Mouse (Mus musculus) effector memory CD4-positive, alpha-beta T cell, adult 7 months (primary cell): ENCODE data around the gene Gsta4. TPM values are rescaled to one million over a fixed set of nuclear protein-coding genes. Genes with fewer than 3 reads are reported as not detected.

Experiments
- polyA plus RNA-seq: library from polyadenylated mRNA; unstranded; fragments of 100-300 nt; shearing (Covaris generic); gene quantifications from one replicate; pipeline ENCODE4 v1.2.1, GENCODE M21; 2017

Gene Gsta4
- polyA plus RNA-seq: 2.4 TPM

DNA sequence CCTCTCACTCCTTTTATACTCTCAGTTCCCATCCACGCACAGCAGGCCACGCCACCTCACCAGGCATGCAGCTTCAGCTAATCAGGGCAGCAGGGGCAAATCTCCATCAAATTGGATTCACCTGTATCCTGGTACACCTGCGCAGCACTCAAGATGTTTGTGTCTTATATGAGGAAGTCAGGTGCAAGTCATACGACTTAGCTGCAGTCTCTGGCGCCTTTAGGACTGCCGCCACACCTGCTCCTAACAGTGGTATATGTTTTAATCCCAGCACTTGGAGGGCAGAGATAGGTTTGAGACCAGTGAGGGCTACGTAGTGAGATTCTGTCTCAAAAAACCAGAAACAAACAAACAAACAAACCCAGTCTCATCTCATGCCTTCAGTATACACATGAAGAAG lies at the start of gene Gsta4:
TSS of gene Gsta4 (plus strand) at position 301 of the 400 bp plus-strand sequence.

DNA sequence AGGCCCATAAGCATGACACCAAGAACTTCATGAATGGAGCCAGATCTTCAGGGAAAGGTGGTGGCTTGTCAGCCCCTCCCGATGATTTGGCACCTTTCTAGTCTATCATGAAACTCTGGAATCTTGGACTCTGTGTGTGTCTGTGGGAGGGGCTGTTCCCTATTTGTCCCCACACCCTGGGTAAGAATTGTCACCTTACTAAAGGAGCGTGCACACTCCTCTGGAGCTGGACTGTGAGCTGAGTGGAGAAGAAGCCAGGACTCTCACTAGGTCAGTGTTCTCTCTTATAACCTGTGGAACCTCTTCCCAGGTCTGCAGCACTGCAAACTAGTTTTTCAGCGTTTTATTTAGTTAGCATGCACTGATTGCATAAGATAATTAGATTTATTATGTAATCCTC lies 47.9 kb downstream of the Gsta4 start, which contains the start of gene Gsta1:
TSS of gene Gsta1 (plus strand) at position 196 of the 400 bp plus-strand sequence.

DNA sequence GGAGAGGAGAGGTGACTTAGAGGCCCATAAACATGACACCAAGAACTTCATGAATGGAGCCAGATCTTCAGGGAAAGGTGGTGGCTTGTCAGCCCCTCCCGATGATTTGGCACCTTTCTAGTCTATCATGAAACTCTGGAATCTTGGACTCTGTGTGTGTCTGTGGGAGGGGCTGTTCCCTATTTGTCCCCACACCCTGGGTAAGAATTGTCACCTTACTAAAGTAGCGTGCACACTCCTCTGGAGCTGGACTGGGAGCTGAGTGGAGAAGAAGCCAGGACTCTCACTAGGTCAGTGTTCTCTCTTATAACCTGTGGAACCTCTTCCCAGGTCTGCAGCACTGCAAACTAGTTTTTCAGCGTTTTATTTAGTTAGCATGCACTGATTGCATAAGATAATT lies 74.3 kb downstream of the Gsta4 start, which contains the start of gene Gm3776:
TSS of gene Gm3776 (plus strand) at position 216 of the 400 bp plus-strand sequence.

Other genes with a start within 250 kb of the Gsta4 start
- gene Gcm1, start 130.8 kb upstream of the Gsta4 start, polyA plus RNA-seq: not detected
- 54.4 TPM for gene Fbxo9, start 73.7 kb upstream of the Gsta4 start, polyA plus RNA-seq
- gene Ick, start 73.6 kb upstream of the Gsta4 start, polyA plus RNA-seq: 8.4 TPM
- gene Gsta1, start 47.9 kb downstream of the Gsta4 start, polyA plus RNA-seq: not detected
- not detected for gene Gm3776, start 74.4 kb downstream of the Gsta4 start, polyA plus RNA-seq
- gene Gm10639, start 107.1 kb downstream of the Gsta4 start, polyA plus RNA-seq: not detected
- gene Omt2a, start 132.0 kb downstream of the Gsta4 start, polyA plus RNA-seq: not detected
- not detected for gene Omt2b, start 144.8 kb downstream of the Gsta4 start, polyA plus RNA-seq
- gene Gsta2, start 173.0 kb downstream of the Gsta4 start, polyA plus RNA-seq: not detected
- not detected for gene Dppa5a, start 185.4 kb downstream of the Gsta4 start, polyA plus RNA-seq
- gene Ooep, start 196.0 kb downstream of the Gsta4 start, polyA plus RNA-seq: not detected
- gene Ddx43, start 213.0 kb downstream of the Gsta4 start, polyA plus RNA-seq: 6.7 TPM